Mouse (Mus musculus): ENCODE data around the gene 2010111I01Rik. TPM values are rescaled to one million over a fixed set of nuclear protein-coding genes. Genes with fewer than 3 reads are reported as not detected.

The 2010111I01Rik gene
- polyA plus RNA-seq, 1 experiment from 2014 or later: 16.5 TPM

DNA sequence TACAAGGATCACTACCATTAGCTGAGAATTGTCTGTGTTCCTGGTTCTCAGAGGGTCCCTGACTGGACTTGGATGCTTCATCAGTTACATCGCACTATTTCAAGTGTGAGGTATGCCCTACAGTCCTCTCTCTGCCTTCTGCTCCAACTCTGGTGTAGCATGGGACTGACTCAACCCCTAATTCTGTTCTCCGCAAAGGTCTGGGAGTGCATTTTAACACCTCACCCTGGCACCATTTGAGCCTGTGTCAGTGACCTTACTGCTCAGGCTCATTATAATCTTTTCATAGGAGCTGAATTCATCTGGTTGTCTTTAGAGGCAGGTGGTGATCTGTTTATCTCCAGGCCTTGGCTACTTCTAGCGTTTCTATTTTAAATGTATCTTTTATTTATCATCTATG is 154.0 kb downstream of the 2010111I01Rik start:
- H3K9me3 ChIP-seq (replicated peaks): no peaks in the 10 kb centered on the region
- no peak overlapping the region for H3K4me2 ChIP-seq
- H3K27ac ChIP-seq: no peak overlapping the region
- H3K4me1 ChIP-seq (replicated peaks): peaks cover 15% of the 10 kb centered on the region
- no peaks in the 10 kb centered on the region for H3K36me3 ChIP-seq
- no peaks in the 10 kb centered on the region for H3K27me3 ChIP-seq
- WGBS (ENCODE audit: insufficient replicate concordance): 73% methylated on average over 3 of the region's 3 CpGs
- no peak overlapping the region for H3K9ac ChIP-seq
- no peak overlapping the region for H3K4me3 ChIP-seq (replicated peaks)
- ATAC-seq (ENCODE audit: low read depth) (no peak), DNase-seq (no peak)

DNA sequence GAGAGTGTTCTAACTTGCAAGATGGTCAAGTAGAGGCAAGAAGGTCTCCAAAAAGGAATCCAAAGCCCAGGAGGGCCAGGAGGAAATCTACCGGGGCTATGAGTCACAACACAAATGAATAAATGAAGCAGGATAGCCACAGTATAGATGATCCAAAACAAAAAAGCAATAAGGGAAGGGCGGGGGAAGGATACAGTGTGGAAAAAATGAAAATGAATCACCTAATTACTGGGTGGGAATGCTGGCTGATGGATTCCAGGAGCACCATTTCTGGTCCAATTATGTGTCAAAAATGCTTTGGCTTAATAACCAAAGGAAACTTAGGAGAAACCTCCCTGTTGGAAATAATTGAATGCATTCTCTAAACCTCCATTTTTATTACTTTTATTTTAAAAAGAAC is 155.6 kb downstream of the 2010111I01Rik start:
- no peak for ATAC-seq (ENCODE audit: low read depth)
- no peak overlapping the region for H3K9ac ChIP-seq
- H3K27ac ChIP-seq: no peak overlapping the region
- H3K4me1 ChIP-seq (replicated peaks): no peaks in the 10 kb centered on the region
- no peaks in the 10 kb centered on the region for H3K36me3 ChIP-seq
- H3K4me3 ChIP-seq (replicated peaks): no peak overlapping the region
- DNase-seq: no peak
- H3K9me3 ChIP-seq (replicated peaks): no peaks in the 10 kb centered on the region
- 73% methylated on average over 2 of the region's 2 CpGs for WGBS (ENCODE audit: insufficient replicate concordance)
- no peaks in the 10 kb centered on the region for H3K27me3 ChIP-seq
- no peak overlapping the region for H3K4me2 ChIP-seq

DNA sequence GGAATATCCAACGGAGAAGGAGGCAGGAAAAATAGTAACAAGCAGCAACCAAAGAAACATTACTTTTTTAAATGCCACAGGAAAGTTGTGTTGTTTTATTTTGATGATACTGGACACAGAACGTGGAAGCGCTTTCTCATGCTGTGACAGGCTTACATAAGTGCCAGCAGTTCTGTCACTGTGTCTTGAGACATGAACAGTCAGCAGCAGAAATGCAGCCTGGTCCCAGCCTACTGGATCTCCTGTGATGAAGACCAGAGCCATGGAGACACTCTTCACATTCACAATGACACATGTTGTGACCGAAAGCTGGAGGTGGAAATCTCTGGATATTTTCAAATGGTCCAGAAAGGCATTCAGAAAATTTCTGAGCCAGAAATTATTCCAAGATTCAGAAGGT is 157.1 kb downstream of the 2010111I01Rik start:
- Histone ChIP-seq H3K36me3 (no peaks in the 10 kb centered on the region), H3K9me3 (replicated peaks) (no peaks in the 10 kb centered on the region), H3K27me3 (no peaks in the 10 kb centered on the region), H3K4me3 (replicated peaks) (no peak overlapping the region), H3K27ac (no peak overlapping the region), H3K9ac (no peak overlapping the region), H3K4me1 (replicated peaks) (no peaks in the 10 kb centered on the region), H3K4me2 (no peak overlapping the region)
- ATAC-seq (ENCODE audit: low read depth) (no peak), DNase-seq (no peak)
- WGBS (ENCODE audit: insufficient replicate concordance): 76% methylated on average over 4 of the region's 4 CpGs

DNA sequence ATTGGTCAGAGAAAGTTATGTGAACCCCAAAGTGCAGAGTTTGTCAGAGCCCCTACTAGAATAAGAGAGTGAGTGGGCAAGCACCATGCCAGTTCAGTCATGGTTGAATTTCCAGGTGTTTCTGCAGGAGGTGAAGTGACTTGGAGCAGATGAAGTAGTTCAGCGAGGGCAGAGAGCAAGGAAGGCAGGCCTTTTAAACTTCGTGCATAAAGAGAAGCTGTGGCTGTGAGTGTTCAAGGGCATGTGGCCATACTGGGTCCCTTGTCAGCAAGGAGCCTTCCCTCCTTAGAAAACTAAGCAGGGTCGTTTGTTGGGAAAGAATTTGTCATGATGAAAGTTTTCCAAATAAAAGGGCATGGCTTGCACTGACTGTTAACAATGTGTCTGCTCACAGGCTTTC is 161.5 kb downstream of the 2010111I01Rik start:
- Histone ChIP-seq H3K36me3 (no peaks in the 10 kb centered on the region), H3K9me3 (replicated peaks) (no peaks in the 10 kb centered on the region), H3K9ac (no peak overlapping the region), H3K4me1 (replicated peaks) (no peaks in the 10 kb centered on the region), H3K27ac (no peak overlapping the region), H3K4me2 (no peak overlapping the region), H3K27me3 (no peaks in the 10 kb centered on the region), H3K4me3 (replicated peaks) (no peak overlapping the region)
- DNase-seq: no peak
- 58% methylated on average over 3 of the region's 3 CpGs for WGBS (ENCODE audit: insufficient replicate concordance)
- no peak for ATAC-seq (ENCODE audit: low read depth)

DNA sequence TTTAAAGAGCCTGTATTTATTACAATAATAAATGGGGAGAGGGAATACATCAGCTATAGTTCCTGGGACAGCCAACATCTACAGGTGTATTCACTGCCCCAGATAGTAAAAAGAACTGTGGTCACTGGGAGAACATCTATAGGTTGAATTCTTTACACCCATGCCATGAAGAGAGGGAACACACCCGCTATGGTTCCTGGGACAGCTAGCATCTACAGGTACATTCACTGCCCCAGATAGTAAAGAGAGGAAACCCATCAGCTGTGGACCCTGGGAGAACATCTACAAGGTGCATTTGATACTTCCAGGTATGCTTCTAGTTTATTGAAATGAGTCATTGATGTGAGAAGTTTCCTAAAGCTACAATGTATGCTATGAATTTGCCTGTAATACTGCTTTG is 162.8 kb downstream of the 2010111I01Rik start:
- no peak for DNase-seq
- H3K27ac ChIP-seq: no peak overlapping the region
- no peak overlapping the region for H3K4me2 ChIP-seq
- H3K27me3 ChIP-seq: no peaks in the 10 kb centered on the region
- no peaks in the 10 kb centered on the region for H3K4me1 ChIP-seq (replicated peaks)
- 62% methylated on average over 1 of the region's 1 CpGs for WGBS (ENCODE audit: insufficient replicate concordance)
- no peak overlapping the region for H3K9ac ChIP-seq
- no peak overlapping the region for H3K4me3 ChIP-seq (replicated peaks)
- ATAC-seq (ENCODE audit: low read depth): no peak
- H3K9me3 ChIP-seq (replicated peaks): no peaks in the 10 kb centered on the region
- H3K36me3 ChIP-seq: no peaks in the 10 kb centered on the region

DNA sequence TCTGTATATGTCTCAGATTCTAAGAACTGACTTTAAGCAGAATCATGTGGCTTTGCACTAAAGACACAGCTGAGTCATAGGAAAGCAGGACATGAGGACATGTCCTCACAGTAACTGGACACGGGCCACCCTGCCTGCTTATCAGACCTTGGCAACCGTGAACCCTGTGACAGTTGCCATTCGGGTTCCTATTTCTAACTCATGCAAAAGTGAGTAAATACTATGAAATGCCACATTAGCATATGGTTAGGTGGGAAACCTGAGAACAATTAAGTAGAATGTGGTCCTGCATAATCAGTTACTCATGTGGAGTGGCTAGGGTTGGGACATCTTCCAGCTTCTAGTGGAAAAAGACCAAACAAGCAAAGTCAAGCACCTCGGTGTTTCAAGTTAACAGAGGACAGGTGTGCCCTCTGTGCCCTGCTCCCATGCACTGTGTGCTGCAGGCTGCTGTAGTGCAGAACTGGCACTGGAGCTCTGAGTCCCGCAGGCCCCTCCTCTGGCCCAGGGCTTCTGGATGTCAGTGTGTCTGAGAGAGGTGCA is 170.3 kb downstream of the 2010111I01Rik start:
- Histone ChIP-seq H3K36me3 (no peaks in the 10 kb centered on the region), H3K27me3 (no peaks in the 10 kb centered on the region), H3K4me1 (replicated peaks) (no peaks in the 10 kb centered on the region), H3K27ac (no peak overlapping the region), H3K9ac (no peak overlapping the region), H3K4me3 (replicated peaks) (no peak overlapping the region), H3K4me2 (no peak overlapping the region), H3K9me3 (replicated peaks) (no peaks in the 10 kb centered on the region)
- ATAC-seq (ENCODE audit: low read depth) (no peak), DNase-seq (no peak)
- 59% methylated on average over 5 of the region's 5 CpGs for WGBS (ENCODE audit: insufficient replicate concordance)

DNA sequence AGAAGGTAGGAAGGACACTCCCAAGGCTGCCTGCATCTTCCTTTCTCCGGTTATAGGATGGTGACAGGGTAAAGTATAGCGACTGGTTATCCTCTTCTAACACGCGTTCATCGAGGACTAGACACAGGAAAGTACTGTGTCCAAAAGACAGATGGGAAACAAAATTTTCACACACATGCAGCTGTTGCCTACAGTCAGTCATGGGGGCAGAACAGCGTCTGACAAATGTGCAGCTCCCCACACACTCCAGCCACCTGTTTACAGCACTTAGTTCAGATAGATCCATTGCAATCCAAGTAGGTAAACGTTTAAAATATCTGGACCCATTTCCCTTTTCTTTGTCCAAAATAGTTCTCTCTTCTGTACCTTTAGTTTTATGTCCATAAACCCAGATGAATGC is 171.3 kb downstream of the 2010111I01Rik start:
- 72% methylated on average over 7 of the region's 7 CpGs for whole genome bisulfite sequencing (ENCODE audit: insufficient replicate concordance)
- ATAC-seq (ENCODE audit: low read depth) (no peak), DNase-seq (no peak)

DNA sequence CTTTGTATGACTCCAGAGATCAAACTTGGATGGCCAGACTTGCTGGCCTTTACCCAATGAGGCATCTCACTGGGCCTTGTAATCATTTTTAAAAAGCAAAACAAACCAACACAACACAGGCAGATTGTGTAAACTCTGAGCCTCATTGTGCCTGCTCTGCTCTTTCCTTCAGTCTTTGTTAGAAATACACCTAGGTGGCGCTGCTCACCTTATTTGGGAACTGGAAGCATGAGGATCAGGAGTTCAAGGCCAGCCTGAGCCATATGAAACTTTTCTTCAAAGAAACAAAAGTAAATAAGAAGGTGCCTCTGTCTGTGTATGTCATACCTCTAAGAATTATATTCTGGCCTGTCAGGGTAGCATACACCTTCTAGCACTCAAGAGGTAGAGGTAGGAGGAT is 172.1 kb downstream of the 2010111I01Rik start:
- no peaks in the 10 kb centered on the region for H3K27me3 ChIP-seq
- H3K36me3 ChIP-seq: no peaks in the 10 kb centered on the region
- H3K9me3 ChIP-seq (replicated peaks): no peaks in the 10 kb centered on the region
- 56% methylated on average over 1 of the region's 1 CpGs for WGBS (ENCODE audit: insufficient replicate concordance)
- no peak overlapping the region for H3K9ac ChIP-seq
- no peak overlapping the region for H3K4me2 ChIP-seq
- H3K27ac ChIP-seq: no peak overlapping the region
- H3K4me1 ChIP-seq (replicated peaks): no peaks in the 10 kb centered on the region
- H3K4me3 ChIP-seq (replicated peaks): no peak overlapping the region
- DNase-seq: no peak
- no peak for ATAC-seq (ENCODE audit: low read depth)

More for the DNA sequence above, 171.3 kb downstream of the 2010111I01Rik start:
- Histone ChIP-seq H3K4me1 (replicated peaks) (no peaks in the 10 kb centered on the region), H3K4me3 (replicated peaks) (no peak overlapping the region), H3K36me3 (no peaks in the 10 kb centered on the region), H3K9me3 (replicated peaks) (no peaks in the 10 kb centered on the region), H3K27ac (no peak overlapping the region), H3K9ac (no peak overlapping the region), H3K27me3 (no peaks in the 10 kb centered on the region), H3K4me2 (no peak overlapping the region)

DNA sequence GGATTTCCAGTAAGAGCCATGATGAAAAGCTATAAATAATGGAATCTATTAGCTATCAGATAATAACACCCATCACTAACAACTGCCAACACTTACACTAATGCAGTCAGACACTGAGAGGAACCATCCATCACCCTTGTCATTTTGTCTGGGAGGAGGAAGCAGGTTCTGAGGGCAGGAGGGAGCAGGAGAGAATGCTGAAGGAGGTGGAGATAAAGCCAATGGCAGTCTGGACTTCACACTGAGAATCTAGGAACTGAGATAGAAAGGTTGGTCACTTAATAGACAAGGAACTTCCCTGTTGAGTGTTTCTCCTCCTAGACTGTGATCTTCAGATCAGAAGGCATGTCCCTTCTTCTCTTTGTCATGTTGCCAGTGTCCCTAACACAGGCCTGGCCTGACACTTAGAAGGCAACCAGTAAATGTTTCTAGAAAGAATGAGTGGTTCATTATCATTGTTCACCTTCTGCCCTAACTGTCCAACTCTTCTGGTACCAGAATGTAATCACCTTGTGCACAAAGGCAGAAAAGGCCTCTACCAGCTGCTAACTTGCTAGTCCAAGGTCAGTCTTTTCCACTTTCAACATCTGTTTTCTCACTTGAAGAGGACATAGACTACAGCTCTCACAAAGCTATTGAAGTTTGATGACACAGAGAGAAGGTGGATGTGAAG is 173.8 kb downstream of the 2010111I01Rik start:
- ATAC-seq (ENCODE audit: low read depth): no peak
- DNase-seq: no peak
- Histone ChIP-seq H3K4me3 (replicated peaks) (no peak overlapping the region), H3K9ac (no peak overlapping the region), H3K27me3 (no peaks in the 10 kb centered on the region), H3K9me3 (replicated peaks) (no peaks in the 10 kb centered on the region), H3K4me2 (no peak overlapping the region), H3K27ac (no peak overlapping the region), H3K36me3 (no peaks in the 10 kb centered on the region), H3K4me1 (replicated peaks) (no peaks in the 10 kb centered on the region)

DNA sequence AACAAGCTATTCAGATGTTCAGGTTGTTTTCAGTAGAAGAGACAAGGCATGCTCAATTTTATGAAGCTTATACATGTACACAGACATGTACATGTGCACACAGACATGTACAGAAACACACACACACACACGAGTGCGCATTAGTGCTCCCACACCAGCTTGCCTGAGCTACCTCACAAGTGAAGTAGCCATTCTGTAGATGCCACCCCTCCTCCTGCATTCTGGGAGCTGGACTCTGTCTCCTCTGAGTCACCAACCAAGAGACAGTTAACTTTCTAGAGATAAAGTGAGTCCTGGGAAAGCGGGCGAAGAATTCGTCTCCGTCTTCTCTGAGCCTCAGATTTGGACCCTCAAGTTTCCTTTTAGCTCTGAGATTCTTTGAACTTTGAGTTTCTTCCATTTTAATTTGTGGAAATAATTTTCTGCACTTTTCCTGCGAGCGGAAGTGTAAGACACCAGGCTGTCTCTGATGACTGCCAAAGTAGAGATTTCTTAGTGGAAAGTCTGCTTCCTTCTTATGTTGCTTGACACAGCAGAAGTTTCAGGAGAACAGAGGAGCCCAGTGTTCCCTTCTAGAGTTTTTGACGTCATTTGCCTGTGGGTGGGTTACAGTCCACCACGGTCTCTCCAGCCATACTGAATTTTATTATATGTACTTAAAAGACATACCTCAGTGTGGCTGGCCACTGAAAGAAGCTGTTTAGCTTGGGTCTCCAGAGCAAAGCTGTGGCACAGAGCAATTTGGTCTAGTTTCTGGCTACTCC is 175.0 kb downstream of the 2010111I01Rik start:
- no peak for ATAC-seq (ENCODE audit: low read depth)
- DNase-seq: no peak

DNA sequence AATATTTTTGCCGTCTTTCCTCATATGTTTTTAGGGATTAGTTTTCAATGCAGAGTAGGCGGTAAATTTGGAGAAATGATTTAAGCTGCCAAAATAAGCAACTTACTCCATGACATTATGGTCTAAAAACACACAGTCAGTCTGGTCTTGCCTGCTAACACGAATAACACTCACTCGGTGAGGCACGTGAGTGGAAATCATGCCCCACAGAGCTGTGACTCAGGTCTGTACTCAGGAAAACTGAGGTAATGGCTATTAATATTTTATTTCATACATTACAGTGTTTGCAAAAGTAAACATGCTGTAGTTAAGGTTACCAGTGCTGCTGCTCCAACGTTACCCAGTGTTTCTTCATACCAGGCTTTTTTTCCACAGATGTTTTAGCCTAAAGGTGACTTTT is 176.1 kb downstream of the 2010111I01Rik start:
- Histone ChIP-seq H3K4me1 (replicated peaks) (no peaks in the 10 kb centered on the region), H3K27me3 (no peaks in the 10 kb centered on the region), H3K9ac (no peak overlapping the region), H3K9me3 (replicated peaks) (no peaks in the 10 kb centered on the region), H3K4me2 (no peak overlapping the region), H3K36me3 (no peaks in the 10 kb centered on the region), H3K4me3 (replicated peaks) (no peak overlapping the region), H3K27ac (no peak overlapping the region)
- WGBS (ENCODE audit: insufficient replicate concordance): 79% methylated on average over 6 of the region's 6 CpGs
- DNase-seq: no peak
- no peak for ATAC-seq (ENCODE audit: low read depth)

More for the DNA sequence above, 175.0 kb downstream of the 2010111I01Rik start:
- no peaks in the 10 kb centered on the region for H3K36me3 ChIP-seq
- no peaks in the 10 kb centered on the region for H3K9me3 ChIP-seq (replicated peaks)
- H3K4me2 ChIP-seq: no peak overlapping the region
- WGBS (ENCODE audit: insufficient replicate concordance): 71% methylated on average over 10 of the region's 10 CpGs
- no peaks in the 10 kb centered on the region for H3K4me1 ChIP-seq (replicated peaks)
- H3K27me3 ChIP-seq: no peaks in the 10 kb centered on the region
- H3K9ac ChIP-seq: no peak overlapping the region
- H3K4me3 ChIP-seq (replicated peaks): no peak overlapping the region
- no peak overlapping the region for H3K27ac ChIP-seq

DNA sequence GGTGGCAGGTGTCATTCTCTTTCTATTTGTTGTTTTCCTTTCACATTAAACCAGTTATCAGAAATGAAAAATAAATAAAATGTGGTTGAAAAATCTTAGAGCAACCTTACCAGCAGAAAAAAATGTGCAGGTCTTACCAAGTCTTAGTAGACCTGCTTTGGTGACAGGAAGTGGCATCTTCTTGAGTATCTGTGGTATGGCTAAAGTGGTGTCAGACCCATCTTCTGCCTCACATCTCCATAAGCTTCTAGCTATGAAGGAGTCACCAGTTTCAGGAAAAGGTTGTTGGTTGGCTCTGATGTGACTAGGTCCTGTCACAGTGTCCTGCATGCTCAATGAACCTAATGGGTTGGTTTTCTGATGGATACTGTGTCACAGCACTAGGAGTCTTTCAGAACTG is 176.6 kb downstream of the 2010111I01Rik start:
- ATAC-seq (ENCODE audit: low read depth) (no peak), DNase-seq (no peak)
- H3K27me3 ChIP-seq: no peaks in the 10 kb centered on the region
- no peak overlapping the region for H3K4me3 ChIP-seq (replicated peaks)
- no peak overlapping the region for H3K27ac ChIP-seq
- no peaks in the 10 kb centered on the region for H3K36me3 ChIP-seq
- H3K4me1 ChIP-seq (replicated peaks): no peaks in the 10 kb centered on the region
- H3K9ac ChIP-seq: no peak overlapping the region
- H3K4me2 ChIP-seq: no peak overlapping the region
- no peaks in the 10 kb centered on the region for H3K9me3 ChIP-seq (replicated peaks)
